Mouse (Mus musculus): Measurements from ENCODE around the gene Slc17a2. TPM values are rescaled to one million over a fixed set of nuclear protein-coding genes. Genes with fewer than 3 reads are reported as not detected.

The Slc17a2 gene
- polyA plus RNA-seq, 1 experiment from 2014 or later, result 0.06 TPM

DNA sequence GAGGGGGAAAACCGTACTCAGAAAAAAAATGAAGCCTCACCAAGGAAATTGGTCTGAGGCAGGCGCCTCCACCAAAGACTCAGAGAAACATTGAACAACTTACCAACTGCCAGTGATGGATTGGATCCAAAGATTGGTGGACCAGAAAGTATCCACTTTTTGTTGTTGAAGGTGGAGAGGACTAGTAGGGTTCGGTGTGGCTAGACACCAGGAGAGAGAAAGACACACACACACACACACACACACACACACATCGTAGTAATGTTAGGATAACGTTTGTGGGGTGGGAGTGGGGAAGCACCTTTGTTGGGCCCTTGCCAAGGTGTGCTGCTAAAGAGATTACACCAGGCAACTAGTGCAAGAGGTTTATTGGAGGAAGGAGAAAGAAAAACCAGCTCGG is 60.2 kb downstream of the Slc17a2 start:
- Histone ChIP-seq H3K9ac (ENCODE audit: low read length) (no peak overlapping the region), H3K36me3 (ENCODE audit: control insufficient read depth, insufficient read depth, low read length) (no peaks in the 10 kb centered on the region), H3K27me3 (ENCODE audit: control insufficient read depth, insufficient read depth, low read length) (no peaks in the 10 kb centered on the region), H3K4me2 (ENCODE audit: low read depth, low read length) (no peak overlapping the region), H3K9me3 (replicated peaks; ENCODE audit: control insufficient read depth, low read length) (no peaks in the 10 kb centered on the region), H3K4me1 (ENCODE audit: control insufficient read depth, insufficient read depth, low read length) (no peaks in the 10 kb centered on the region), H3K27ac (ENCODE audit: low read length) (no peak overlapping the region), H3K4me3 (replicated peaks; ENCODE audit: low read length) (no peak overlapping the region)
- 78% methylated on average over 6 of the region's 6 CpGs for WGBS
- no peak for ATAC-seq (ENCODE audit: insufficient read depth, low FRiP score)

DNA sequence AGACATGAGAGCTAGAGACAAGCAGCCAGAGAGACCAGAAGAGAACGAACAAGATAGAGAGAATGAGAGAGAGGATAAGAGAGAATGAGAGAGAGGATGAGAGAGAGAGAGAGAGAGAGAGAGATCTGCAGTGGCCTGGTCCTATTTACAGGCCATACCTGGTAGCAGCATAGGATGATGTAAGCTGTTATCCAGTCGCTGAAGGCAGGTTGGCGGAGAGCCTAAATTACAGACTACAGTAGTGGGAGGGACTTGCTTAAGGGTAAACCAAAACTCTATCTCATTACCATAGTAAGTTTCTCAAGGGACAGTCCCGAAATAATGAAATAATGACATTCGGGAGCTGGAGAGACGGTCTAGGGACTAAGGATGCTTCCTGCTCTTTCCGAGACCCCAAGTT is 60.6 kb downstream of the Slc17a2 start, which contains the start of gene Slc17a1:
Gene Slc17a1, plus strand, starts transcription at position 346 of the 400 bp plus-strand sequence.
- H3K4me3 ChIP-seq (replicated peaks; ENCODE audit: low read length), result no peak within 1 kb of the TSS
- ATAC-seq (ENCODE audit: insufficient read depth, low FRiP score), result no peak
- H3K9ac ChIP-seq (ENCODE audit: low read length), result no peak within 1 kb of the TSS
- no peaks in the 10 kb centered on the region for H3K9me3 ChIP-seq (replicated peaks; ENCODE audit: control insufficient read depth, low read length)
- H3K4me2 ChIP-seq (ENCODE audit: low read depth, low read length), result no peak within 1 kb of the TSS
- WGBS, result 85% methylated on average over 7 of the region's 7 CpGs
- no peaks in the 10 kb centered on the region for H3K36me3 ChIP-seq (ENCODE audit: control insufficient read depth, insufficient read depth, low read length)
- no peaks in the 10 kb centered on the region for H3K4me1 ChIP-seq (ENCODE audit: control insufficient read depth, insufficient read depth, low read length)
- H3K27me3 ChIP-seq (ENCODE audit: control insufficient read depth, insufficient read depth, low read length), result no peaks in the 10 kb centered on the region
- no peak within 1 kb of the TSS for H3K27ac ChIP-seq (ENCODE audit: low read length)

DNA sequence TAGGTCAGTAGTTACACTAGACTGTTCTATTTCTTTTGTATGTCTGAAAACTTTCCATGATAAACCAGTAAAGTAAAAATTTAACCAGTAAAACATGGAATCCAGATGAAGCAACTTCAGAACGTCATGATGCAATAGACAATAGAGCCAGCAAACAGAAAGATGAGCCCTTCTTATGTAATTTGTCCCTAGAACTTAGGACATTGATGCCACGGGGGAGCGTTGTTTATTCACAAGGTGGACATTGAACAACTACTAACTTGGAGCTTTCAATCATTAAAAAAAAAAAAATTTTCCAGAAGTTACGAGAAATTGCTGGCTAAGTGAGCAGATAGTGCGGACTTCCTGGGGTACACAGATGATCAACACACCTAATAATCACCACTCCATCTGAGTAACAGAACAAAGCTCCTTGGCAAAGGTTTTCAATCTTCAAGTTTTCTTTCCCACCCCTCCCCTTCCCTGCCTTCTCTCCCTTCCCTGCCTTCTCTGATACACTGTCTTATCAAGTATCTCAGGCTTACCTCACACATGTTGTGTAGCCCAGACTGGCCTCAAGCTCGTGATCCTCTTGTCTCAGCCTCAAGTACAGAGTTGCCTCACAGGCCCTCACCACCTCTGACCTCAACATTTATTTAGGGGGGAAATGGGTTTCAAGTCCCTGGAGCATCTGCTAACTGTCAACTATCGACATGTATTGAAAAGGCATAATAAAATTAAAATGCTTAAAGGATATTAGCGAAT is 62.2 kb downstream of the Slc17a2 start:
- Histone ChIP-seq H3K4me2 (ENCODE audit: low read depth, low read length) (no peak overlapping the region), H3K4me3 (replicated peaks; ENCODE audit: low read length) (no peak overlapping the region), H3K27me3 (ENCODE audit: control insufficient read depth, insufficient read depth, low read length) (no peaks in the 10 kb centered on the region), H3K9ac (ENCODE audit: low read length) (no peak overlapping the region), H3K27ac (ENCODE audit: low read length) (no peak overlapping the region), H3K9me3 (replicated peaks; ENCODE audit: control insufficient read depth, low read length) (no peaks in the 10 kb centered on the region), H3K36me3 (ENCODE audit: control insufficient read depth, insufficient read depth, low read length) (no peaks in the 10 kb centered on the region), H3K4me1 (ENCODE audit: control insufficient read depth, insufficient read depth, low read length) (no peaks in the 10 kb centered on the region)
- ATAC-seq (ENCODE audit: insufficient read depth, low FRiP score), result no peak
- 84% methylated on average over 8 of the region's 8 CpGs for WGBS

DNA sequence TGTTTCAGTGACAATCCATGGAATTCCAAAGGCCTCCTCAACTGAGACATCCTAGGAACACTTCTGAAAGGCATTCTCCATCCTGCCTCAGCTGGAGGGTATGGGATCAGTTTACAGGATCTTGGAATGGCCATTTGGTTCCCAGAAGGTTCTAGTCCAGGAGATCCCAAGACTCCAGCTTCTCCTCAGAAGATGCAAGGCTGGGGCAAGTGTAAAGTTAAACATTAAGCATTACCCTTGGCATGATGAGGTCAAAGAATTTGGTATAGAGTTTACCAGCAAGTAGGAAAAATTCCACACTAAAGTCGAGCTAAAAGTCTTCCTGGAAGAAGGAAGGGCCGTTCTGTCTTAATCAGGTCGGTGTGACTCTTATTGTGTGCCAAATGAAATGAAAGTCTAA is 63.2 kb downstream of the Slc17a2 start:
- ATAC-seq (ENCODE audit: insufficient read depth, low FRiP score), result no peak
- Histone ChIP-seq H3K4me1 (ENCODE audit: control insufficient read depth, insufficient read depth, low read length) (no peaks in the 10 kb centered on the region), H3K36me3 (ENCODE audit: control insufficient read depth, insufficient read depth, low read length) (no peaks in the 10 kb centered on the region), H3K9me3 (replicated peaks; ENCODE audit: control insufficient read depth, low read length) (no peaks in the 10 kb centered on the region), H3K27ac (ENCODE audit: low read length) (no peak overlapping the region), H3K9ac (ENCODE audit: low read length) (no peak overlapping the region), H3K4me3 (replicated peaks; ENCODE audit: low read length) (no peak overlapping the region), H3K27me3 (ENCODE audit: control insufficient read depth, insufficient read depth, low read length) (no peaks in the 10 kb centered on the region), H3K4me2 (ENCODE audit: low read depth, low read length) (no peak overlapping the region)
- 66% methylated on average over 3 of the region's 3 CpGs for WGBS

DNA sequence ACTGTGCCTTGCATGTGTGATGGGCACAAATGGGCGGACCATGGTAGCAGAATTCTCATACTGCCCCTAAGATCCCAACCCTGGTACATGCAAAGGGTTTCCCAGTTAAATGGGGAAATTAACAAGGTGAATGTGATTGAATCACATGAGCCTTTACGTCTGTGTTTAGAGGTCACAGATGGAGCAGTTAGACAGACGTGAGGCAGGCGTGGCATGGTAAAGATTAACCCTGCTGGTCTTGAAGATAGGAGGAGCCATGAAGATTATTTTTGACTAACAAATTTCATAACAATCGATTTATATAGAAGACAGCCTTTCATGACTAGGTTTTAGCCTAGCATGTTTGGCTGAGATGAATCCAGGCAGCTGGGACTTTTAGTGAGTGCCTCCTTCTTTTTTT is 66.3 kb downstream of the Slc17a2 start:
- no peaks in the 10 kb centered on the region for H3K9me3 ChIP-seq (replicated peaks; ENCODE audit: control insufficient read depth, low read length)
- 59% methylated on average over 5 of the region's 5 CpGs for WGBS
- no peak overlapping the region for H3K9ac ChIP-seq (ENCODE audit: low read length)
- H3K36me3 ChIP-seq (ENCODE audit: control insufficient read depth, insufficient read depth, low read length), result no peaks in the 10 kb centered on the region
- no peaks in the 10 kb centered on the region for H3K4me1 ChIP-seq (ENCODE audit: control insufficient read depth, insufficient read depth, low read length)
- H3K4me2 ChIP-seq (ENCODE audit: low read depth, low read length), result no peak overlapping the region
- H3K4me3 ChIP-seq (replicated peaks; ENCODE audit: low read length), result no peak overlapping the region
- ATAC-seq (ENCODE audit: insufficient read depth, low FRiP score), result no peak
- no peak overlapping the region for H3K27ac ChIP-seq (ENCODE audit: low read length)
- H3K27me3 ChIP-seq (ENCODE audit: control insufficient read depth, insufficient read depth, low read length), result no peaks in the 10 kb centered on the region

Other genes with a start within 250 kb of the Slc17a2 start
- 2.8 and 3.6 TPM in 2 replicates for gene Hist1h3e, start 244.6 kb upstream of the Slc17a2 start, polyA plus RNA-seq (2015; fragmentation: Nextera tagmentation; extraction: Ambion mirVana)
- gene Hist1h2ae, start 235.8 kb upstream of the Slc17a2 start, polyA plus RNA-seq (2015; fragmentation: Nextera tagmentation; extraction: Ambion mirVana), result 34.0 and 56.1 TPM in 2 replicates
- 16.8 and 17.5 TPM in 2 replicates for gene Hist1h2bg, start 235.6 kb upstream of the Slc17a2 start, polyA plus RNA-seq (2015; fragmentation: Nextera tagmentation; extraction: Ambion mirVana)
- 1.7 and 3.0 TPM in 2 replicates for gene Hist1h2bf, start 232.8 kb upstream of the Slc17a2 start, polyA plus RNA-seq (2015; fragmentation: Nextera tagmentation; extraction: Ambion mirVana)
- 2.5 TPM in 2 replicates for gene Hist1h2ad, start 232.6 kb upstream of the Slc17a2 start, polyA plus RNA-seq (2015; fragmentation: Nextera tagmentation; extraction: Ambion mirVana)
- gene Hist1h3d, start 231.2 kb upstream of the Slc17a2 start, polyA plus RNA-seq (2015; fragmentation: Nextera tagmentation; extraction: Ambion mirVana), result 6.3 and 6.5 TPM in 2 replicates
- gene Hist1h4d, start 225.4 kb upstream of the Slc17a2 start, polyA plus RNA-seq (2015; fragmentation: Nextera tagmentation; extraction: Ambion mirVana), result 60.7 and 86.3 TPM in 2 replicates
- gene Hist1h2be, start 185.9 kb upstream of the Slc17a2 start, polyA plus RNA-seq (2015; fragmentation: Nextera tagmentation; extraction: Ambion mirVana), result 2.8 and 3.0 TPM in 2 replicates
- 11.3 and 16.6 TPM in 2 replicates for gene Hist1h1e, start 184.4 kb upstream of the Slc17a2 start, polyA plus RNA-seq (2015; fragmentation: Nextera tagmentation; extraction: Ambion mirVana)
- gene Hist1h2ac, start 123.0 kb upstream of the Slc17a2 start, polyA plus RNA-seq (2015; fragmentation: Nextera tagmentation; extraction: Ambion mirVana), result 1.7 TPM in 2 replicates
- gene Hist1h2bc, start 122.8 kb upstream of the Slc17a2 start, polyA plus RNA-seq (2015; fragmentation: Nextera tagmentation; extraction: Ambion mirVana), result 101 and 102 TPM in 2 replicates
- gene Hist1h1t, start 111.2 kb upstream of the Slc17a2 start, polyA plus RNA-seq (2015; fragmentation: Nextera tagmentation; extraction: Ambion mirVana), result 0.14 TPM in 1 of 2 replicates, not detected in the other
- gene Hist1h4c, start 108.5 kb upstream of the Slc17a2 start, polyA plus RNA-seq (2015; fragmentation: Nextera tagmentation; extraction: Ambion mirVana), result 4.5 and 4.8 TPM in 2 replicates
- gene Hfe, start 96.1 kb upstream of the Slc17a2 start, polyA plus RNA-seq (2015; fragmentation: Nextera tagmentation; extraction: Ambion mirVana), result 8.8 and 9.6 TPM in 2 replicates
- 53.4 and 58.0 TPM in 2 replicates for gene Hist1h1c, start 68.2 kb upstream of the Slc17a2 start, polyA plus RNA-seq (2015; fragmentation: Nextera tagmentation; extraction: Ambion mirVana)
- 3.1 and 3.7 TPM in 2 replicates for gene Hist1h3c, start 61.4 kb upstream of the Slc17a2 start, polyA plus RNA-seq (2015; fragmentation: Nextera tagmentation; extraction: Ambion mirVana)
- gene Hist1h2bb, start 60.3 kb upstream of the Slc17a2 start, polyA plus RNA-seq (2015; fragmentation: Nextera tagmentation; extraction: Ambion mirVana), result 1.00 and 2.9 TPM in 2 replicates
- gene Hist1h2ab, start 55.9 kb upstream of the Slc17a2 start, polyA plus RNA-seq (2015; fragmentation: Nextera tagmentation; extraction: Ambion mirVana), result 16.2 and 26.2 TPM in 2 replicates
- 7.0 and 7.5 TPM in 2 replicates for gene Hist1h3b, start 54.7 kb upstream of the Slc17a2 start, polyA plus RNA-seq (2015; fragmentation: Nextera tagmentation; extraction: Ambion mirVana)
- gene Hist1h4b, start 50.0 kb upstream of the Slc17a2 start, polyA plus RNA-seq (2015; fragmentation: Nextera tagmentation; extraction: Ambion mirVana), result 1.2 and 3.7 TPM in 2 replicates
- gene Hist1h4a, start 45.8 kb upstream of the Slc17a2 start, polyA plus RNA-seq (2015; fragmentation: Nextera tagmentation; extraction: Ambion mirVana), result 0.28 and 1.5 TPM in 2 replicates
- 2.0 and 3.5 TPM in 2 replicates for gene Hist1h3a, start 44.6 kb upstream of the Slc17a2 start, polyA plus RNA-seq (2015; fragmentation: Nextera tagmentation; extraction: Ambion mirVana)
- 1.3 TPM in 2 replicates for gene Hist1h1a, start 43.3 kb upstream of the Slc17a2 start, polyA plus RNA-seq (2015; fragmentation: Nextera tagmentation; extraction: Ambion mirVana)
- gene Trim38, start 37.1 kb upstream of the Slc17a2 start, polyA plus RNA-seq (2015; fragmentation: Nextera tagmentation; extraction: Ambion mirVana), result not detected in 2 replicates
- 0.27 and 0.41 TPM in 2 replicates for gene Slc17a3, start 32.4 kb downstream of the Slc17a2 start, polyA plus RNA-seq (2015; fragmentation: Nextera tagmentation; extraction: Ambion mirVana)
- 0.22 TPM in 1 of 2 replicates, not detected in the other for gene Slc17a1, start 60.8 kb downstream of the Slc17a2 start, polyA plus RNA-seq (2015; fragmentation: Nextera tagmentation; extraction: Ambion mirVana)
- gene Slc17a4, start 108.0 kb downstream of the Slc17a2 start, polyA plus RNA-seq (2015; fragmentation: Nextera tagmentation; extraction: Ambion mirVana), result 2.7 and 3.1 TPM in 2 replicates
- gene Hist1h2ba, start 127.2 kb downstream of the Slc17a2 start, polyA plus RNA-seq (2015; fragmentation: Nextera tagmentation; extraction: Ambion mirVana), result not detected in 2 replicates
- gene Hist1h2aa, start 127.5 kb downstream of the Slc17a2 start, polyA plus RNA-seq (2015; fragmentation: Nextera tagmentation; extraction: Ambion mirVana), result not detected in 2 replicates
- 4.9 and 6.1 TPM in 2 replicates for gene Scgn, start 184.2 kb downstream of the Slc17a2 start, polyA plus RNA-seq (2015; fragmentation: Nextera tagmentation; extraction: Ambion mirVana)

Data from stomach, embryonic 16.5 days (tissue).